Comparison of ENCODE assay signal across 13 mouse cellular contexts in the genomic region with DNA sequence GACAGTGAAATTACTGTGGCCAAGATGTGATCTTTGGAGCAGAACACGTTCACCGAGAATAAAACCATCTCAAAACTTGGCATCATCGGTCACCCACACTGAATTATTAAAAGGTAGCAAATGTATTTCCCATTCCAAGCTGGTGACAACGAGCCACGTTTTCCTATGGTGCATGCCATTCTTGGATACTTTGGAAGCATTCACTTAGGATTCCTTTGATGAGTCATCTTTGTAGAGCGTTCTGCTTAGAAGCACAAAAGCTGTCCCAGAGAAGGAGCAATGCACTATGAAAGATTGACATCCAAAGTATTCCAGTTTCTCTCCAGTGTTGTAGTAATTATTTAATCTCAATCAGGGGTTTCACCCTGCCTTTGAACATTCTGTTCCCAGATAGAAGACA. TPM values are rescaled to one million over a fixed set of nuclear protein-coding genes. Genes with fewer than 3 reads are reported as not detected.
DNase-seq lines count a peak whose midpoint lies in the region; ATAC-seq and TF ChIP-seq lines count a peak whose summit lies in the region.
"Not testable (repeated sequence)": the region's sequence is repeated elsewhere in the genome, so short reads cannot be mapped to it uniquely, and the experiment has no call there.
"Had no signal": no experiment of that assay in that cellular context is flagged by ENCODE, and none has a peak within 500 bp of the region (broad histone marks: within the 10 kb centered on the region; RNA-seq: fewer than 3 reads in every experiment).

No protein-coding gene starts in this region.

- DNase-seq in 3134 (ENCODE audit: extremely low read depth, insufficient read length, low spot score) (peak; percentile 21), 3T3-L1 (ENCODE audit: low read depth, low spot score) (peak; percentile 19), Patski (ENCODE audit: low read depth, low spot score) (peak; percentile 17)
- peak; percentile 93 for DNase-seq in Muller cell, postnatal 12 days (ENCODE audit: inconsistent ontology term)
- DNase-seq in brain, adult 2 months (ENCODE audit: low read depth, low spot score), result peak; percentile 37

- in situ Hi-C loops in Patski (cut with MboI; ENCODE audit: low pct_unique_long_range_greater_than_20kb), result not testable (repeated sequence)

- ATAC-seq in Patski, result peak; percentile 98
- peak; percentile 85 for ATAC-seq in frontal cortex, adult (ENCODE audit: low TSS enrichment)

- CTCF ChIA-PET in Patski (lab: Charles Lee), result not testable (repeated sequence)

- POLR2A ChIA-PET in Patski (lab: Charles Lee), result not testable (repeated sequence)

- not testable (repeated sequence) for H3K27me3 ChIP-seq in Patski

- TF ChIP-seq CTCF in Patski (IDR thresholded peaks at IDR 0.05), result not testable (repeated sequence)

RNA-seq across cellular contexts. Expression of a gene that starts 23.8 kb away (rescaled TPM):
- not detected for polyA plus RNA-seq in Patski (2021)
- polyA plus RNA-seq: activated CD4-positive, CD25-positive, alpha-beta regulatory T cell, adult 4 months; adrenal gland, adult 2 months; brain, embryonic 14.5 days; C2C12; CD4-positive, CD25-positive, alpha-beta regulatory T cell, adult 4 months; cerebellum, adult 2 months; G1E had no signal

Comparison
In these comparisons a context has a peak if more than half of its experiments do, and no peak if none do; other contexts are left out.
1. Peak in every context shown above with its lines: DNase-seq and ATAC-seq.
2. DNase-seq: peak in every context shown above with its lines; median percentile 93 in Muller cell, postnatal 12 days; 37 in brain, adult 2 months; 21 in 3134; 19 in 3T3-L1; 17 in Patski.